Mouse (Mus musculus) heart, embryonic 12.5 days (tissue): Measurements from ENCODE around the gene Sntb2. TPM values are rescaled to one million over a fixed set of nuclear protein-coding genes. Genes with fewer than 3 reads are reported as not detected.
"Not testable (repeated sequence)": the region's sequence is repeated elsewhere in the genome, so short reads cannot be mapped to it uniquely, and the experiment has no call there.

Experiments
- ATAC-seq: fragments of 200-750 bp; cut with Nextera tagmentation; 2 replicates; pipeline ENCODE4 v1.8.0; 2017; ENCODE audit warnings: moderate TSS enrichment, moderate library complexity; ENCODE audit not compliant: insufficient number of reproducible peaks, low FRiP score
- H3K27ac ChIP-seq: fragments of 300-500 bp; sonication (generic); 2 replicates; pipeline ENCODE4 v1.5.1; 2016; ENCODE audit warnings: mild to moderate bottlenecking, moderate library complexity; ENCODE audit not compliant: poor library complexity, severe bottlenecking
- H3K27me3 ChIP-seq: fragments of 300-500 bp; sonication (generic); replicated peaks from 2 replicates; pipeline ENCODE4 v1.6.1; 2016; ENCODE audit warnings: mild to moderate bottlenecking, moderate library complexity
- H3K36me3 ChIP-seq: fragments of 300-500 bp; sonication (generic); 2 replicates; pipeline ENCODE4 v1.6.1; 2016; ENCODE audit warnings: mild to moderate bottlenecking, moderate library complexity
- H3K4me1 ChIP-seq: fragments of 300-500 bp; sonication (generic); replicated peaks from 2 replicates; pipeline ENCODE4 v1.6.1; 2016; ENCODE audit warnings: mild to moderate bottlenecking
- H3K4me2 ChIP-seq: fragments of 300-500 bp; sonication (generic); 2 replicates; pipeline ENCODE4 v1.6.1; 2016; ENCODE audit warnings: mild to moderate bottlenecking, moderate library complexity
- H3K4me3 ChIP-seq: fragments of 300-500 bp; sonication (generic); 2 replicates; pipeline ENCODE4 v1.5.1; 2016; ENCODE audit warnings: mild to moderate bottlenecking
- H3K9ac ChIP-seq: fragments of 300-500 bp; sonication (generic); 2 replicates; pipeline ENCODE4 v1.6.1; 2016; ENCODE audit warnings: mild to moderate bottlenecking, moderate library complexity
- H3K9me3 ChIP-seq: fragments of 300-500 bp; sonication (generic); replicated peaks from 2 replicates; pipeline ENCODE4 v1.6.1; 2016; ENCODE audit warnings: mild to moderate bottlenecking, moderate library complexity
- WGBS: fragments of 180-500 bp; shearing (Covaris S2); methylation state at CpG from one replicate; pipeline ENCODE4 v1.1.7; 2016; 5-methylcytosine and 5-hydroxymethylcytosine counted together
- polyA plus RNA-seq: library from polyadenylated mRNA; unstranded; fragments of >200 nt; fragmentation: Nextera tagmentation; extraction: Ambion mirVana; gene quantifications from 2 replicates; pipeline ENCODE4 v1.2.1, GENCODE M21; 2016

The Sntb2 gene
- polyA plus RNA-seq, 1 experiment from 2014 or later: 11.5 TPM

DNA sequence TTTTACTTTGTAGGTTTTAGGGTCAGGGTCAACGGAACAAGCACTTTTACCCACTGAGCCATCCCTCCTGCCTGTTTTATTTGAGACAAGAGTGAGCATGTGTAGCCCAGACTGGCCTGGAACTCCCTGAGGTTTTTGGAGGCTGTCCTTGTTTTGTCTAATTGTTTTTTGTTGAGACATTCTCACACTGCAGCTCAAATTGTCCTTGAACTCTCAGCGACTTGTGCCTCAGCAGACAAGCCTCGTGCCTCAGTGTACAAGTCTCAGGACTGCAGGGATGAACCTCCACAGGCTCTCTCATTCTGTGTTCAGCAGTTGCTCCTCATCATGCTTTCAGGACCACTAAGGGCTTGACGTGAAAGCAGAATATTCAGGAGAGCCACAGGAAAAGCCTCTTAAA, 16.2 kb downstream of the Sntb2 start:
- 69% methylated on average over 4 of the region's 4 CpGs for WGBS
- ATAC-seq: no peak
- no peak overlapping the region for H3K27ac ChIP-seq
- H3K36me3 ChIP-seq: no peaks in the 10 kb centered on the region
- H3K9me3 ChIP-seq: no peaks in the 10 kb centered on the region
- no peak overlapping the region for H3K9ac ChIP-seq
- H3K4me3 ChIP-seq: no peak overlapping the region
- H3K4me2 ChIP-seq: no peak overlapping the region
- H3K27me3 ChIP-seq: no peaks in the 10 kb centered on the region
- H3K4me1 ChIP-seq: 0 out of 2 replicates have a peak, but pooled peaks cover 4% of the 10 kb centered on the region

GRCm38 (mm10) chr8:106953571-106953970, 18.0 kb downstream of the Sntb2 start:
- Histone ChIP-seq H3K4me3 (no peak overlapping the region), H3K9ac (no peak overlapping the region), H3K9me3 (no peaks in the 10 kb centered on the region), H3K4me2 (no peak overlapping the region), H3K36me3 (no peaks in the 10 kb centered on the region), H3K4me1 (peaks cover 8% of the 10 kb centered on the region), H3K27me3 (no peaks in the 10 kb centered on the region), H3K27ac (no peak overlapping the region)
- ATAC-seq: no peak
- 68% methylated on average over 4 of the region's 4 CpGs for WGBS

DNA sequence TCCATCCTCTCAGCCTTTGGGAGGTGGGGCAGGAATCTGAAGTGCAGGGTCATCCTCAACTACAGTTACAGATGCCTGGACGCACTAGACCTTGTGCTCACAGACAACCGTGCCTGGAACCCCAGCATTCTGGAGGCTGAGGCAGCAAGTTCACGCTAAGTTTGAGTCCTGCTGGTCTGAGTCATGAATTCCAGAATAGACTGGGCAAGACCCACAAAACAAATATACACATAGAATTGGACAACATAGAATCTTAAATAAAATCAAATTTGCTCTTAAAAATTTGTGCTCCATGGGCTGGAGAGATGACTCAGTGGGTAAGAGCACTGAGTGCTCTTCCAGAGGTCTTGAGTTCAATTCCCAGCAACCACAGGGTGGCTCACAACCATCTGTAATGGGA, 21.5 kb downstream of the Sntb2 start:
- no peaks in the 10 kb centered on the region for H3K36me3 ChIP-seq
- no peak overlapping the region for H3K4me2 ChIP-seq
- no peak for ATAC-seq
- peaks cover 5% of the 10 kb centered on the region for H3K4me1 ChIP-seq
- 81% methylated on average over 3 of the region's 3 CpGs for WGBS
- H3K27ac ChIP-seq: no peak overlapping the region
- H3K27me3 ChIP-seq: no peaks in the 10 kb centered on the region
- no peaks in the 10 kb centered on the region for H3K9me3 ChIP-seq
- no peak overlapping the region for H3K4me3 ChIP-seq
- no peak overlapping the region for H3K9ac ChIP-seq

DNA sequence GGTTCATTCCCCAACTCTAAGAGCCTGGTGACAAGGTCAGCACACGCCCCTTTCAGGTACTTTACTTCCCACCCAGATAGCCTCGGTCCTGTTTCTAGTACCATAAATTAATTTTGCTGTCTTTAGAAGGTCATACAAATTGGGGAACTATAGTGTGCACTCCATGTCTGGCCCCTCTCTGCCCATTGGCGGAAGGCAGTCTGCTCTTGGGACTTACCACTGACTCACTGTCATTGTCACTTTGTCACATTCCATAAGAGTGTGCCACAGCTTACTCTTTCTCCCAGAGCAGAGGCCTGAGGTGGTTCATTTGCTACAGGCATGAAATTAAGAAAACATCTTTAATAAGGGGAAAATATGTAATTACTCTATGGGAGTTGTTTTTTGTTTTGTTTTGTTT, 22.7 kb downstream of the Sntb2 start:
- Histone ChIP-seq H3K9ac (no peak overlapping the region), H3K4me1 (peaks cover 3% of the 10 kb centered on the region), H3K27ac (no peak overlapping the region), H3K9me3 (no peaks in the 10 kb centered on the region), H3K4me3 (no peak overlapping the region), H3K27me3 (no peaks in the 10 kb centered on the region), H3K4me2 (no peak overlapping the region), H3K36me3 (no peaks in the 10 kb centered on the region)
- no peak for ATAC-seq
- 65% methylated on average over 3 of the region's 3 CpGs for WGBS

GRCm38 (mm10) chr8:106959626-106960025, 24.1 kb downstream of the Sntb2 start:
- H3K9ac ChIP-seq: no peak overlapping the region
- no peak for ATAC-seq
- H3K4me2 ChIP-seq: no peak overlapping the region
- H3K27me3 ChIP-seq: no peaks in the 10 kb centered on the region
- no peak overlapping the region for H3K4me3 ChIP-seq
- no peaks in the 10 kb centered on the region for H3K9me3 ChIP-seq
- peaks cover 3% of the 10 kb centered on the region for H3K4me1 ChIP-seq
- WGBS: 75% methylated on average over 2 of the region's 2 CpGs
- no peaks in the 10 kb centered on the region for H3K36me3 ChIP-seq
- H3K27ac ChIP-seq: no peak overlapping the region

DNA sequence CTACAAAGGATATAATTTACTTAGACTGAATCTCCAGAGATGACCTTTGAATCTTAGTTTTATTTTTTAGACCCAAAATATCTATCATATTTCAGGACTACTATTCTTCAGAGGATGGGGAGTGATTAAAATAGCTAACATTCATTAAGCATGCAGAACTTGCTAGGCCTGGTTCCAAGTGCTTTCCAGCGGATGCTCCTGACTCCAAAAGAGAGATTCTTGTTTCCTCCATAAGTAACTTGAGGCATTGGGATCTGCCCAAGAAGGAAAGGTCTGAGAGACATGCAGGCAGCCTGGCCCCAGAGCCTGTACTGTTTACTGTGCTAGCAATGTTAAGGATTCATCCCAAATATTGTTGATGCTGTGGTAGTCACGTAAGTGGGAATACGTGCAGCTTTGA, 26.8 kb downstream of the Sntb2 start:
- Histone ChIP-seq H3K9ac (no peak overlapping the region), H3K36me3 (no peaks in the 10 kb centered on the region), H3K4me2 (no peak overlapping the region), H3K27me3 (no peaks in the 10 kb centered on the region), H3K27ac (no peak overlapping the region), H3K4me1 (peaks cover 3% of the 10 kb centered on the region), H3K4me3 (no peak overlapping the region), H3K9me3 (no peaks in the 10 kb centered on the region)
- 85% methylated on average over 3 of the region's 3 CpGs for WGBS
- no peak for ATAC-seq

DNA sequence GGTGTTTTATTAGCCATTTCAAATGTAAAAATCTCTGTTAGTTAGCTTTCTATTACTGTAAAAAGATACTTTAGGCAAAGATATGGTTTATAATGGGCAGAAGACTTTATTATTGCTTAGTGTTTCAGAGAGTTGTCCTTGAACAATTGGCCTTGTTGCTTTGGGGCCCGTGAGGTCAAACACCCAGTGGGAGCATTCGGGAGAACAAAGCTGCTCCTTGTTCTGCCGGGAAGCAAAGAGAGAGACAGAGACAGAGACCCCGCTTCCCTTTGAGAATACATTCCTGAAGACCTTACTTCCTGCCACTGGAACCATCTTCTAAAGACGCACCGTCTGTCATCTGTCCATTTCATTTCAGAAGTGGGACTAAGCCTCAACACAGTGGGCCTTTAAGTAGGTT, 27.8 kb downstream of the Sntb2 start:
- no peak for ATAC-seq
- H3K27ac ChIP-seq: no peak overlapping the region
- H3K4me2 ChIP-seq: no peak overlapping the region
- no peaks in the 10 kb centered on the region for H3K4me1 ChIP-seq
- WGBS: 64% methylated on average over 6 of the region's 6 CpGs
- H3K9me3 ChIP-seq: no peaks in the 10 kb centered on the region
- no peak overlapping the region for H3K9ac ChIP-seq
- no peaks in the 10 kb centered on the region for H3K27me3 ChIP-seq
- no peak overlapping the region for H3K4me3 ChIP-seq
- no peaks in the 10 kb centered on the region for H3K36me3 ChIP-seq

DNA sequence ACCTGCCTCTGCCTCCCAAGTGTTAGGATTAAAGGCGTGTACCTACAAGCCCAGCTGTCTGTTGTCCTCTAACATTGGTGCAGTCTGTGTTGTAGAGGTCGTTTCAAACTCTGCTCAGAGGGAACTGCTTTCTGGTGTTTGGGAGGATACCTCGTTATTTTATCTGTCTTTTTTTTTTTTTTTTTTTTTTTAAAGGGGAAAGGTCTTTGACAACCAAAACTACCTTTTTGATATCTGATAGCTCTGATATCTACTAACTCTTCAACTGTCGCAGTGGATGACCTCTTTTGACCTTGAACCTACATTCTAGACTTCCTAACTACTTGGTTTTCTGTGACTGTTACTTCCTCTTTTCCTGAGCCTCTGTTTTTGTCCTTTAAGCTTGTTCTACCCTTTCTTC, 29.0 kb downstream of the Sntb2 start:
- Histone ChIP-seq H3K4me1 (no peaks in the 10 kb centered on the region), H3K36me3 (no peaks in the 10 kb centered on the region), H3K9ac (no peak overlapping the region), H3K4me2 (no peak overlapping the region), H3K27me3 (no peaks in the 10 kb centered on the region), H3K9me3 (no peaks in the 10 kb centered on the region), H3K4me3 (no peak overlapping the region), H3K27ac (no peak overlapping the region)
- ATAC-seq: no peak
- WGBS: 49% methylated on average over 4 of the region's 4 CpGs

- H3K36me3 ChIP-seq: no peaks in the 10 kb centered on the region
- WGBS: 54% methylated on average over 3 of the region's 3 CpGs
- no peak overlapping the region for H3K4me3 ChIP-seq
- H3K9ac ChIP-seq: no peak overlapping the region
- no peak overlapping the region for H3K4me2 ChIP-seq
- ATAC-seq: no peak
- H3K27me3 ChIP-seq: no peaks in the 10 kb centered on the region
- H3K27ac ChIP-seq: no peak overlapping the region
- H3K9me3 ChIP-seq: no peaks in the 10 kb centered on the region
- peaks cover 12% of the 10 kb centered on the region for H3K4me1 ChIP-seq
Observed at GRCm38 (mm10) chr8:106969964-106970363, 34.4 kb downstream of the Sntb2 start.

DNA sequence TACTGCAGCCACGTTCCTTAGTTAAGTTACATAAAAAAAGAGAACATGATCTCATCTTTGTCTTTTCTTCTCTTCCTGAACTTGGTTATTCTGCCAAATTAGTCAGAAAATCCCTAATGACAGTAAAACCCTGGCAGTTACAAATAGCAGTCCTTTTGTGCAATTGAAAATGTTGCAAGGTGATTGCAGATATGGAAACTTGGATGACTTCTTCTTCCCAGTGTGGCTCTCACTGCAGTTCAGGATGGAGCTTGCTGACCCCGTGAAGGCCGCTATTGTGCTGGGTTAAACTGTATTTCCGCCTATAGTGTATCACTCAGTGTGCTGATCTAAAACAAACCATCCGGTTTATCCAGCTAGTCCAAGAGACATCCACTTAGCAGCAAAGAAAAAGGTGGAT, 36.4 kb downstream of the Sntb2 start:
- Histone ChIP-seq H3K4me3 (no peak overlapping the region), H3K27ac (no peak overlapping the region), H3K9ac (no peak overlapping the region), H3K27me3 (no peaks in the 10 kb centered on the region), H3K36me3 (no peaks in the 10 kb centered on the region), H3K4me2 (no peak overlapping the region), H3K4me1 (peaks cover 12% of the 10 kb centered on the region), H3K9me3 (no peaks in the 10 kb centered on the region)
- WGBS: 47% methylated on average over 5 of the region's 5 CpGs
- 0 out of 2 replicates have a peak, but pooled peaks have one; percentile 72 for ATAC-seq

- no peak overlapping the region for H3K4me2 ChIP-seq
- H3K9me3 ChIP-seq: no peaks in the 10 kb centered on the region
- H3K4me3 ChIP-seq: no peak overlapping the region
- peaks cover 12% of the 10 kb centered on the region for H3K4me1 ChIP-seq
- ATAC-seq: no peak
- WGBS: 57% methylated on average over 6 of the region's 6 CpGs
- H3K27me3 ChIP-seq: no peaks in the 10 kb centered on the region
- no peak overlapping the region for H3K9ac ChIP-seq
- H3K36me3 ChIP-seq: no peaks in the 10 kb centered on the region
- peak overlapping the region; percentile 85 for H3K27ac ChIP-seq
Observed at GRCm38 (mm10) chr8:106972538-106973264, 37.2 kb downstream of the Sntb2 start.

DNA sequence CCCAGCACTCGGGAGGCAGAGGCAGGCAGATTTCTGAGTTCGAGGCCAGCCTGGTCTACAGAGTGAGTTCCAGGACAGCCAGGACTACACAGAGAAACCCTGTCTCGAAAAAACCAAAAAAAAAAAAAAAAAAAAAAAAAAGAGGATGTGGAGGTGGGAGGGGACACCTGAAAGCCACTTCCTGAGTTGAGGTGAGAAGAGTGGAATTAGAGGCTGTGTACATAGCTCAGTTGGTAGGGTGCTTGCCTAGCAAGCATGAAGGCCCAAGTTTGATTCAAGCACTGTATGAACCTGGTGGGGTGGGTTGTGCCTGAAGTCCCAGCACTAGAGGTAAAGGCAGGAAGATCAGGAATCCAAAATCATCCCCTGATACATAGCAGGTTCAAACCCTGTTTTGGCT, 38.0 kb downstream of the Sntb2 start:
- not testable (repeated sequence) for H3K4me3 ChIP-seq, H3K9ac ChIP-seq, H3K9me3 ChIP-seq, H3K36me3 ChIP-seq, H3K4me2 ChIP-seq, H3K27me3 ChIP-seq, ATAC-seq, H3K27ac ChIP-seq
- WGBS: 74% methylated on average over 2 of the region's 3 CpGs
- peaks cover 12% of the 10 kb centered on the region for H3K4me1 ChIP-seq
